Mouse (Mus musculus) kidney, postnatal 0 days (tissue): ENCODE results near the gene Ccdc78. TPM values are rescaled to one million over a fixed set of nuclear protein-coding genes. Genes with fewer than 3 reads are reported as not detected.

Experiments used
- ATAC-seq: fragments of 200-750 bp; cut with Nextera tagmentation; replicated peaks from 2 replicates; pipeline ENCODE4 v1.8.0; 2017; ENCODE audit warnings: low read depth, moderate number of reproducible peaks, moderate TSS enrichment, moderate library complexity; ENCODE audit not compliant: low FRiP score
- DNase-seq: peaks from one replicate; pipeline ENCODE4 v3.0.0-alpha.2; 2016; ENCODE audit warnings: low spot score
- H3K27ac ChIP-seq: fragments of 300-500 bp; sonication (generic); 2 replicates; pipeline ENCODE4 v1.5.1; 2014; ENCODE audit warnings: mild to moderate bottlenecking
- H3K27me3 ChIP-seq: fragments of 300-500 bp; sonication (generic); 2 replicates; pipeline ENCODE4 v1.6.1; 2014; ENCODE audit warnings: low read length, mixed read lengths; ENCODE audit not compliant: insufficient read depth
- H3K36me3 ChIP-seq: fragments of 300-500 bp; sonication (generic); 2 replicates; pipeline ENCODE4 v1.6.1; 2014; ENCODE audit warnings: low read length, mixed read lengths; ENCODE audit not compliant: insufficient read depth
- H3K4me1 ChIP-seq: fragments of 300-500 bp; sonication (generic); replicated peaks from 2 replicates; pipeline ENCODE4 v1.6.1; 2014; ENCODE audit warnings: antibody characterized with exemption, low read length, mixed read lengths; ENCODE audit not compliant: insufficient read depth
- H3K4me2 ChIP-seq: fragments of 300-500 bp; sonication (generic); 2 replicates; pipeline ENCODE4 v1.6.1; 2014; ENCODE audit warnings: mild to moderate bottlenecking, low read length, moderate library complexity, mixed read lengths
- H3K4me3 ChIP-seq: fragments of 300-500 bp; sonication (generic); replicated peaks from 2 replicates; pipeline ENCODE4 v1.5.1; 2014; ENCODE audit warnings: low read depth, low read length
- H3K9ac ChIP-seq: fragments of 300-500 bp; sonication (generic); 2 replicates; pipeline ENCODE4 v1.6.1; 2014; ENCODE audit warnings: low read depth, low read length
- H3K9me3 ChIP-seq: fragments of 300-500 bp; sonication (generic); replicated peaks from 2 replicates; pipeline ENCODE4 v1.6.1; 2016; ENCODE audit warnings: low read length, inconsistent platforms, mixed read lengths
- CTCF ChIP-seq: IDR thresholded peaks from 2 replicates; pipeline ENCODE4 v1.5.1; 2016; ENCODE audit warnings: antibody characterized with exemption, low read depth, mild to moderate bottlenecking, moderate library complexity
- WGBS: fragments of 180-500 bp; shearing (Covaris S2); extraction: QIAGEN DNeasy Blood & Tissue Kit; methylation state at CpG from one replicate; pipeline ENCODE4 v1.1.7; 2014; 5-methylcytosine and 5-hydroxymethylcytosine counted together
- polyA plus RNA-seq: library from polyadenylated mRNA; unstranded; fragments of >200 nt; fragmentation: Nextera tagmentation; extraction: Ambion mirVana; gene quantifications from 2 replicates; pipeline ENCODE4 v1.2.1, GENCODE M21; 2015

The Ccdc78 gene
- polyA plus RNA-seq, 1 experiment from 2014 or later = 0.13 TPM

DNA sequence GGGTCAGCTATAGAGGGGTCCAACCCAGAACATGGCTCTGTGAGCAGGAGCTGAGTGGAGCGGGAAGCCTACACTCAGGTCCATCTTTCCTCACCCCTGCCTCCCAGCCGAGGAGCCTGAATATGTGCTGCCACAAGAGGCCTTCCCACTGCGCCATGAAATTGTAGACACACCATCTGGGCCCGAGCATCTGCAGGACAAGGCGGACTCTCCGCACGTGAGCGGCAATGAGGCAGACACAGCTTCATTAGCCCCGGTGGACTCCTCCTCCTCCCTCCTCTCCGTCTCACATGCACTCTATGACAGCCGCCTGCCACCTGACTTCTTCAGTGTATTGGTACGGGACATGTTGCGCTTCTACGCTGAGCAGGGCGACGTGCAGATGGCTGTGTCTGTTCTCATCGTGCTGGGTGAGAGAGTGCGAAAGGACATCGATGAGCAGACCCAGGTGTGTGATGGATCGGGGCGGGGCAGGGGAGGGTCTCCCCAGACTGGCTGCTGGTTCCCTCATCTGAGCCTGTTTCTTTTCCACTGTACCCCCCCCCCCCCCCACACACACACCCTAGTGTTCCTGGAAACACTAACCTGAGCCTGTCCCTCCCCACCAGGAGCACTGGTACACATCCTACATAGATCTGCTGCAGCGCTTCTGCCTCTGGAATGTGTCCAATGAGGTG lies 41.3 kb downstream of the Ccdc78 start:
- TF ChIP-seq CTCF = no peak
- Histone ChIP-seq H3K9me3 (no peaks in the 10 kb centered on the region), H3K27me3 (no peaks in the 10 kb centered on the region), H3K4me3 (no peak overlapping the region), H3K4me1 (peaks cover 37% of the 10 kb centered on the region), H3K4me2 (peak overlapping the region; percentile 66; the same call in 1 of the 2 replicates), H3K36me3 (peaks cover 34% of the 10 kb centered on the region), H3K27ac (no peak overlapping the region), H3K9ac (no peak overlapping the region)
- DNase-seq = no peak
- WGBS = 88% methylated on average over 22 of the region's 22 CpGs
- no peak for ATAC-seq

GRCm38 (mm10) chr17:25828223-25828594 lies 41.8 kb downstream of the Ccdc78 start:
- no peak for TF ChIP-seq CTCF
- no peak for DNase-seq
- no peaks in the 10 kb centered on the region for H3K27me3 ChIP-seq
- H3K9me3 ChIP-seq = no peaks in the 10 kb centered on the region
- peaks cover 37% of the 10 kb centered on the region for H3K4me1 ChIP-seq
- no peak overlapping the region; the same call in 1 of the 2 replicates for H3K9ac ChIP-seq
- peak overlapping the region; percentile 88; the same call in 1 of the 2 replicates for H3K27ac ChIP-seq
- H3K4me2 ChIP-seq = peak overlapping the region; percentile 66
- peak overlapping the region; percentile 34; the same call in 1 of the 2 replicates for H3K4me3 ChIP-seq
- ATAC-seq = no peak
- peaks cover 34% of the 10 kb centered on the region for H3K36me3 ChIP-seq
- 87% methylated on average over 8 of the region's 8 CpGs for WGBS

DNA sequence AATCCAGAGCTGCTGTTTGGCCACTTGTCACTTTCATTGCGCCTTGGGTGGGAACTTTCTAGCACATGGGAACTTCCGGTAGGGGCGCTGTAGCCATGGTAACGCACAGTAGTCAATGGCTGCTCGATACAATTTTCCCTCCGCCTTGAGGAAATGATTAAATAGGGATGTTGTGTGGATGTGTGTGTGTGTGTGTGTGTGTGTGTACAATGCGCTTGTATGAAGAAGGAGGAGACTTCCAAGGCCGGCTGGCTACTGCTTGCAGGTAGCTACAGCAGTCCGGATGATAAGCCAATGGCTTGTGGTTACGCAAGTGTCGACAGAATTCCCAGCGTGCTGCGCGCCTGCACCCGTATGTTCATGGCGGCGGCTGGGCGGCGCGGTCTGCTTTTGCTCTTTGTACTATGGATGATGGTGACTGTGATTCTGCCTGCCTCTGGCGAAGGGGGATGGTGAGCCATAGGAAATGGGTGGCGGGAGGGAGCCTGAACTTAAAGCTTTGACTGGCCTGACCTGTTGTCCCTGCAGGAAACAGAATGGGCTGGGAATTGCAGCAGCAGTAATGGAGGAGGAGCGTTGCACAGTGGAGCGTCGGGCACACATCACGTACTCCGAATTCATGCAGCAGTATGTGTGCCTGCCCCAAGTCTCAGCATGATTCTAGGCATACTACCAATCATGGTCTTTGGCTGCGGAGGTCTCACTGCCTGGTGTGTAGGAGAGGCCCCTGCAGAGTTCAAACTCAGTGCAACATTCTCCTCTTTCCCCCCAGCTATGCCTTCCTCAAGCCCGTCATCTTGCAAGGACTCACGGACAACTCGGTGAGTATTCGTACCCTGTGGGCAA lies 42.6 kb downstream of the Ccdc78 start, which contains the start of gene Jmjd8:
Gene Jmjd8, plus strand, starts transcription at position 156 of the 846 bp plus-strand sequence.
- peaks cover 36% of the 10 kb centered on the region for H3K4me1 ChIP-seq
- H3K9me3 ChIP-seq = no peaks in the 10 kb centered on the region
- H3K4me3 ChIP-seq = peak within 1 kb of the TSS; percentile 34
- no peaks in the 10 kb centered on the region for H3K27me3 ChIP-seq
- TF ChIP-seq CTCF = peak; percentile 57
- ATAC-seq (peak; percentile 16), DNase-seq (peak; percentile 90)
- H3K27ac ChIP-seq = peak within 1 kb of the TSS; percentile 88
- WGBS = under 1% methylated on average over 32 of the region's 32 CpGs
- H3K36me3 ChIP-seq = peaks cover 34% of the 10 kb centered on the region
- peak within 1 kb of the TSS; percentile 66 for H3K4me2 ChIP-seq
- H3K9ac ChIP-seq = peak within 1 kb of the TSS; percentile 60

DNA sequence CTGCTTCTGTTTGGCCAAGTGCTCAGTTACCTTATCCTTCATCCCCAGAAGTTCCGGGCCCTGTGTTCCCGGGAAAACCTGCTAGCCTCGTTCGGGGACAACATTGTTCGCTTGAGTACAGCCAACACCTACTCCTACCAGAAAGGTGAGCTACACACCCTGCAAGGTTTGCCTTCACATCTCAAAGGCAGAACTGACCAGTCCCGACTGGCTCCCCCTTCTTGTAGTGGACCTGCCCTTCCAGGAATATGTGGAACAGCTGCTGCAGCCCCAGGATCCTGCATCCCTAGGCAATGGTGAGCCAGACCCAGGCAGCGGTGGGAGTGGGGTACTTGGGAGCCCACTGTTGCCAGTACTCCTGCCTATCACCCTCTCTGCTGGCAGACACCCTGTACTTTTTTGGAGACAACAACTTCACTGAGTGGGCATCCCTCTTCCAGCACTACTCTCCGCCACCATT lies 43.2 kb downstream of the Ccdc78 start:
- no peak for DNase-seq
- Histone ChIP-seq H3K9me3 (no peaks in the 10 kb centered on the region), H3K4me1 (peaks cover 36% of the 10 kb centered on the region), H3K4me2 (peak overlapping the region; percentile 66), H3K9ac (peak overlapping the region; percentile 60), H3K27ac (peak overlapping the region; percentile 88), H3K27me3 (no peaks in the 10 kb centered on the region), H3K36me3 (peaks cover 35% of the 10 kb centered on the region), H3K4me3 (peak overlapping the region; percentile 34)
- no peak for ATAC-seq
- WGBS = 33% methylated on average over 8 of the region's 8 CpGs
- TF ChIP-seq CTCF = no peak

GRCm38 (mm10) chr17:25830200-25830753 lies 43.9 kb downstream of the Ccdc78 start:
- H3K9ac ChIP-seq = no peak overlapping the region

More at GRCm38 (mm10) chr17:25830200-25830753, 43.9 kb downstream of the Ccdc78 start:
- Histone ChIP-seq H3K36me3 (peaks cover 38% of the 10 kb centered on the region), H3K27ac (no peak overlapping the region), H3K4me3 (no peak overlapping the region), H3K4me2 (0 out of 2 replicates have a peak overlapping the region, but pooled peaks have one; percentile 66), H3K9me3 (no peaks in the 10 kb centered on the region), H3K27me3 (no peaks in the 10 kb centered on the region), H3K4me1 (peaks cover 39% of the 10 kb centered on the region)
- WGBS = 79% methylated on average over 4 of the region's 4 CpGs
- ATAC-seq (no peak), DNase-seq (no peak)
- TF ChIP-seq CTCF = no peak
